Mouse (Mus musculus) midbrain, postnatal 0 days (tissue): ENCODE data around the gene Gpkow. TPM values are rescaled to one million over a fixed set of nuclear protein-coding genes. Genes with fewer than 3 reads are reported as not detected.
"Not testable (repeated sequence)": the region's sequence is repeated elsewhere in the genome, so short reads cannot be mapped to it uniquely, and the experiment has no call there.

Experiments
- ATAC-seq: fragments of 200-750 bp; cut with Nextera tagmentation; 2 replicates; pipeline ENCODE4 v1.8.0; 2017; ENCODE audit warnings: moderate number of reproducible peaks, mild to moderate bottlenecking, moderate TSS enrichment, moderate library complexity; ENCODE audit not compliant: low FRiP score
- DNase-seq: peaks from one replicate; pipeline ENCODE4 v3.0.0-alpha.2; 2015; ENCODE audit warnings: low spot score
- H3K27ac ChIP-seq: fragments of 300-500 bp; sonication (generic); 2 replicates; pipeline ENCODE4 v1.5.1; 2014; ENCODE audit warnings: low read depth, mild to moderate bottlenecking, low read length, mixed read lengths
- H3K27me3 ChIP-seq: fragments of 300-500 bp; sonication (generic); 2 replicates; pipeline ENCODE4 v1.6.1; 2014; ENCODE audit warnings: low read length, control low read depth, mixed read lengths; ENCODE audit not compliant: insufficient read depth
- H3K36me3 ChIP-seq: fragments of 300-500 bp; sonication (generic); 2 replicates; pipeline ENCODE4 v1.6.1; 2014; ENCODE audit warnings: low read length, control low read depth, mixed read lengths; ENCODE audit not compliant: insufficient read depth
- H3K4me1 ChIP-seq: fragments of 300-500 bp; sonication (generic); 2 replicates; pipeline ENCODE4 v1.6.1; 2014; ENCODE audit warnings: mild to moderate bottlenecking, control low read depth, antibody characterized with exemption, low read length, mixed read lengths; ENCODE audit not compliant: insufficient read depth
- H3K4me2 ChIP-seq: fragments of 300-500 bp; sonication (generic); 2 replicates; pipeline ENCODE4 v1.6.1; 2014; ENCODE audit warnings: low read depth, mild to moderate bottlenecking, low read length, mixed read lengths; ENCODE audit not compliant: poor library complexity, severe bottlenecking
- H3K4me3 ChIP-seq: fragments of 300-500 bp; sonication (generic); 2 replicates; pipeline ENCODE4 v1.5.1; 2014; ENCODE audit warnings: low read depth, mild to moderate bottlenecking, low read length, moderate library complexity
- H3K9ac ChIP-seq: fragments of 300-500 bp; sonication (generic); replicated peaks from 2 replicates; pipeline ENCODE4 v1.6.1; 2014; ENCODE audit warnings: mild to moderate bottlenecking, low read length, moderate library complexity, mixed read lengths; ENCODE audit not compliant: poor library complexity, severe bottlenecking
- H3K9me3 ChIP-seq: fragments of 300-500 bp; sonication (generic); 2 replicates; pipeline ENCODE4 v1.6.1; 2016; ENCODE audit warnings: low read length, control low read depth
- CTCF ChIP-seq: IDR thresholded peaks from 2 replicates; pipeline ENCODE4 v1.5.1; 2016; ENCODE audit warnings: antibody characterized with exemption, mild to moderate bottlenecking
- WGBS: fragments of 180-500 bp; shearing (Covaris S2); extraction: QIAGEN DNeasy Blood & Tissue Kit; methylation state at CpG from one replicate; pipeline ENCODE4 v1.1.7; 2014; 5-methylcytosine and 5-hydroxymethylcytosine counted together
- polyA plus RNA-seq: library from polyadenylated mRNA; unstranded; fragments of >200 nt; fragmentation: Nextera tagmentation; extraction: Ambion mirVana; gene quantifications from 2 replicates; pipeline ENCODE4 v1.2.1, GENCODE M21; 2015
- total RNA-seq: library from RNA; depleted of rRNA; stranded (reverse); fragments of >200 nt; gene quantifications from 2 replicates; pipeline ENCODE4 v1.2.3, GENCODE M21; 2014

The Gpkow gene
- total and polyA plus RNA-seq, 2 experiments from 2014 or later = 11.9 to 41.6 TPM

GRCm38 (mm10) chrX:7696520-7696919 is 411 bp upstream of the Gpkow start:
- Histone ChIP-seq H3K27ac (no peak overlapping the region), H3K4me3 (peak overlapping the region; percentile 46; the same call in 1 of the 2 replicates)
- 39% methylated on average over 6 of the region's 6 CpGs for WGBS

GRCm38 (mm10) chrX:7713764-7714134 is 16.8 kb downstream of the Gpkow start:
- 31% methylated on average over 5 of the region's 12 CpGs for WGBS

More at GRCm38 (mm10) chrX:7696520-7696919, 411 bp upstream of the Gpkow start:
- H3K4me2 ChIP-seq = no peak overlapping the region; the same call in 1 of the 2 replicates
- H3K4me1 ChIP-seq = no peaks in the 10 kb centered on the region
- no peaks in the 10 kb centered on the region for H3K9me3 ChIP-seq
- H3K27me3 ChIP-seq = no peaks in the 10 kb centered on the region
- no peak overlapping the region for H3K9ac ChIP-seq
- ATAC-seq (peak; percentile 34; the same call in 1 of the 2 replicates), DNase-seq (no peak)
- peaks cover 2% of the 10 kb centered on the region; the same call in 1 of the 2 replicates for H3K36me3 ChIP-seq
- no peak for TF ChIP-seq CTCF

GRCm38 (mm10) chrX:7714135-7714899 is 17.4 kb downstream of the Gpkow start, which contains the start of gene Wdr45:
TSS of gene Wdr45 (plus strand) at chrX:7714333.
- not testable (repeated sequence) for H3K4me1 ChIP-seq, H3K9ac ChIP-seq, H3K27ac ChIP-seq, H3K36me3 ChIP-seq, H3K9me3 ChIP-seq, H3K27me3 ChIP-seq
- 18% methylated on average over 17 of the region's 60 CpGs for WGBS
- ATAC-seq (peak; percentile 98), DNase-seq (peak; percentile 96)
- Histone ChIP-seq H3K4me3 (peak within 1 kb of the TSS; percentile 30), H3K4me2 (peak within 1 kb of the TSS; percentile 37)

More at GRCm38 (mm10) chrX:7713764-7714134, 16.8 kb downstream of the Gpkow start:
- H3K4me1 ChIP-seq, H3K9ac ChIP-seq, H3K9me3 ChIP-seq, H3K27me3 ChIP-seq, H3K36me3 ChIP-seq, DNase-seq, ATAC-seq, H3K27ac ChIP-seq: not testable (repeated sequence)
- Histone ChIP-seq H3K4me2 (peak overlapping the region; percentile 37), H3K4me3 (peak overlapping the region; percentile 30)

GRCm38 (mm10) chrX:7716058-7716457 is 19.1 kb downstream of the Gpkow start:
- H3K36me3 ChIP-seq, H3K4me2 ChIP-seq, H3K4me1 ChIP-seq, H3K27me3 ChIP-seq, H3K9ac ChIP-seq, ATAC-seq, H3K4me3 ChIP-seq, H3K27ac ChIP-seq, DNase-seq, H3K9me3 ChIP-seq: not testable (repeated sequence)
- 24% methylated on average over 1 of the region's 1 CpGs for WGBS
- TF ChIP-seq CTCF = peak; percentile 8; the same call in 1 of the 2 replicates

- WGBS = 26% methylated on average over 22 of the region's 22 CpGs
- H3K4me2 ChIP-seq = peak within 1 kb of the TSS; percentile 61
- H3K4me3 ChIP-seq = peak within 1 kb of the TSS; percentile 48
- H3K9me3 ChIP-seq = no peaks in the 10 kb centered on the region
- DNase-seq (peak; percentile 84), ATAC-seq (peak; percentile 86)
- H3K4me1 ChIP-seq = no peaks in the 10 kb centered on the region
- no peaks in the 10 kb centered on the region for H3K36me3 ChIP-seq
- peak within 1 kb of the TSS; percentile 50 for H3K9ac ChIP-seq
- no peaks in the 10 kb centered on the region for H3K27me3 ChIP-seq
- no peak for TF ChIP-seq CTCF
- peak within 1 kb of the TSS; percentile 73 for H3K27ac ChIP-seq
Observed at GRCm38 (mm10) chrX:7721514-7722281, 24.8 kb downstream of the Gpkow start, which contains the start of gene Gm45208. TSS of gene Gm45208 (plus strand) at chrX:7722245.

GRCm38 (mm10) chrX:7722282-7722611 is 25.3 kb downstream of the Gpkow start:
- DNase-seq (no peak), ATAC-seq (no peak; the same call in 1 of the 2 replicates)
- no peak for TF ChIP-seq CTCF
- 0 out of 2 replicates have a peak, but pooled peaks cover 3% of the 10 kb centered on the region for H3K36me3 ChIP-seq
- H3K27me3 ChIP-seq = no peaks in the 10 kb centered on the region
- H3K9me3 ChIP-seq = no peaks in the 10 kb centered on the region
- H3K4me3 ChIP-seq = peak overlapping the region; percentile 48
- H3K4me1 ChIP-seq = no peaks in the 10 kb centered on the region
- H3K4me2 ChIP-seq = peak overlapping the region; percentile 61
- H3K27ac ChIP-seq = peak overlapping the region; percentile 73
- 27% methylated on average over 11 of the region's 11 CpGs for WGBS
- H3K9ac ChIP-seq = peak overlapping the region; percentile 50
